Mouse (Mus musculus) T-cell, adult 2 months (primary cell): ENCODE data around the gene Mttp.
"Not testable (repeated sequence)": the region's sequence is repeated elsewhere in the genome, so short reads cannot be mapped to it uniquely, and the experiment has no call there.

Source experiments
- DNase-seq: peaks from one replicate; pipeline ENCODE4 v3.0.0; 2022; ENCODE audit warnings: low spot score

Mttp gene

GRCm38 (mm10) chr3:138144642-138145171 is at the start of gene Mttp:
Gene Mttp, minus strand, starts transcription at chr3:138144968.
- peak; percentile 82 for DNase-seq

GRCm38 (mm10) chr3:138193683-138194302 is 49.0 kb upstream of the Mttp start, which contains the start of gene 4930579F01Rik:
Gene 4930579F01Rik, minus strand, starts transcription at chr3:138193825.
- DNase-seq, result no peak

GRCm38 (mm10) chr3:138192260-138192659 is 47.5 kb upstream of the Mttp start:
- no peak for DNase-seq

GRCm38 (mm10) chr3:138185995-138186930 is 41.5 kb upstream of the Mttp start:
- DNase-seq, result no peak

GRCm38 (mm10) chr3:138185290-138185689 is 40.5 kb upstream of the Mttp start:
- DNase-seq, result no peak

DNA sequence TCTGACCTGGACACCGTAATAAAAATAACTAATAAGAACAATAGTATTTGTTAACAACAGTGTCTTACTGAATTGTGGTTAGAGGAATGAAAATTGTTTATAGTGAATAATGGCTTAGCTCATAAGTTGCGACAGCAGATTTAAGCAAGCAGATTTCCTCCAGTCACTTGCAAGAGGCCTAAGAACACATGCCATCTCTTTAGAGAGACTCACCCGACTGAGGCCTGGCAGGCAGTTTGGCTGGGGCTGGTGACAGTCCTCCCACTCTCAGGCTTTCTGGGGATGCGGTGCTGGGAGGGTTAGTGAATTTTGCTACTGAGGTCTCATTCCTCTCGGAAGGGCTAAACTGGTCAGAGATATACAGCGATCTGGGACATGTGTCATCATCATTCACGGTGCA is 38.6 kb upstream of the Mttp start:
- no peak for DNase-seq

GRCm38 (mm10) chr3:138182019-138182418 is 37.3 kb upstream of the Mttp start:
- DNase-seq, result no peak

DNA sequence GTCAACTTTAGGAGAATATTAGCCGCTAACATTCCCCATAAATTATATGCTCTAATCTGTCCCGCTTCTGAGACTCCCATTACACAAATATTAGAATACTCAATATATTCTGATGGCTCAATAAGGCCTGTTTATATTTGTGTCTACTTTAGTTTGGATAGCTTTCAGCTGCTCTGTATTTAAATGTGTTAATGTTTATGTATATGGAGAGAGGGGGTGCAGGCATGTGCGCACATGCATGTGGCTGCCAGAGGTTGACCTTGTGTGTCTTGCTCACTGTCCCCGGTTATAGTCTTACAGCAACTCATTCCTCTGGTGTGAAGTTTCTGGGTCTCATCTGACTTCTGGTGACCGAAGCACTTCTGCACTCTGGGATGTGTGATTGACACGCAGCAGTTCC is 30.8 kb upstream of the Mttp start:
- DNase-seq, result no peak

DNA sequence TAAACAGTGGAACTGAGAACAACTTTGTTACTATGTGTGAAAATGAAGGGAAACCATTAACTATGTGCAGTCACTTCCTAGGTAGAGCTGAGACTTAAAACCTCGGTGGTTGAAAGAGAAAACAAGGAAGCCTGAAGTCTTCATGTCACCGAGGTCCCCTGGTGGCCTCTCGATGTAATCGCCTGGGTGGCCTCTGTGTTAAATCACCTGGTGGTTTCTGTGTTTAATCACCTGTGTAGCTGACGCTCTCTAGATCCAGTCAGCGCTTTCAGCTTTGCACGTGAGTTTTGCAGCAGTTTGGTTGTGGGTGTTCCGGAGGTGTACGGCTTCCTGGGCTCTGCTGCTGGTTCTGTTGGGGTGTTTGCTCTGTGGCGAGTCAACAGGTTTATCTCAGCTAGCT is 28.5 kb upstream of the Mttp start:
- no peak for DNase-seq

- no peak for DNase-seq
These were observed 17.9 kb upstream of the Mttp start for GRCm38 (mm10) chr3:138162553-138163183.

GRCm38 (mm10) chr3:138161623-138162022 is 16.9 kb upstream of the Mttp start:
- no peak for DNase-seq

- DNase-seq, result no peak
These were observed 11.9 kb upstream of the Mttp start for GRCm38 (mm10) chr3:138156651-138157050.

GRCm38 (mm10) chr3:138155062-138155461 is 10.3 kb upstream of the Mttp start:
- DNase-seq, result no peak

DNA sequence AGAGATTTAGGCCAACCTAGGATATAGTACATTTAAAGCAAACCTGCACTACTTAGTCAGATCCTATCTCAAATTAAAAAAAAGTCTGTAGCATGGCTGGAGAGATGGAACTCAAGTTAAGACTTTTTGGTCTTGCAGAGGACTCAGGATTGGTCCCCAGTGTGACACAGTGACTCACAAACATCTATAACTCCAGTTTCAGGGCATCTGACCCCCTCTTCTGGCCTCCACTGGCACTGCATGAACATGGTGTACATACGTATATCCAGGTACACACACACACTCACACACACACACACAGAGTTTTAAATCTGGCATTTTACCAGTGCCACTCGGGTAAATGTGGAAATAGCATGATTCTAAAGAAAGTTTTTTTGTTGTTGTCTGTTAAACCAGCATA is 4.0 kb upstream of the Mttp start:
- DNase-seq, result no peak

DNA sequence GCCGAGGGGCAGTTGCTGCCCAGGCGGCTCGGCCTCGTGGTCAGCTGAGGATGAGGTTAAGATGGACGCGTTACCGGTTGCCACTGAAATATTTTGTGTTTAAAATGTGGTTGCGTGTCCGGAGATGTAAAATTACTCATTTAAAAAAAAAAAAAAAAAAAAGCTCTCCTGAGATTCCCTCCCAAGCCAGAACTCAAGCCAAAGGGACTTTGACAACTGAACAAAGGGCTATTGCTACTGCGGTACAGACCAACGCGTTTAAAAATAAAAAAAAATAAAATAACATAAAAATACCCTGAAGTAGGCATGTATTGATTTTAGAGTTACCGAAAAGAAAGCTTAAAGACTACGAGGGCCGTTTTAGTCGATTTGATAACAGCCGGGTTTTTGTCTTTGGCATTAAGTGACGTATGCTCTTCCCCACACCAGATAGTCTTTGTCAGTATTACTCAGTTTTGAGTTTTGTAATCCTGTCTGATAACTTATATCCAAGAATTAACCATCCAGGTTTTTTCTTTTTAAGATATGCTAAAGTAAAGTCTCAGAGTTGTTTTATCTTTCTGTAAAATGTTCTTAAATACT is 617 bp downstream of the Mttp start:
- peak; percentile 8 for DNase-seq

DNA sequence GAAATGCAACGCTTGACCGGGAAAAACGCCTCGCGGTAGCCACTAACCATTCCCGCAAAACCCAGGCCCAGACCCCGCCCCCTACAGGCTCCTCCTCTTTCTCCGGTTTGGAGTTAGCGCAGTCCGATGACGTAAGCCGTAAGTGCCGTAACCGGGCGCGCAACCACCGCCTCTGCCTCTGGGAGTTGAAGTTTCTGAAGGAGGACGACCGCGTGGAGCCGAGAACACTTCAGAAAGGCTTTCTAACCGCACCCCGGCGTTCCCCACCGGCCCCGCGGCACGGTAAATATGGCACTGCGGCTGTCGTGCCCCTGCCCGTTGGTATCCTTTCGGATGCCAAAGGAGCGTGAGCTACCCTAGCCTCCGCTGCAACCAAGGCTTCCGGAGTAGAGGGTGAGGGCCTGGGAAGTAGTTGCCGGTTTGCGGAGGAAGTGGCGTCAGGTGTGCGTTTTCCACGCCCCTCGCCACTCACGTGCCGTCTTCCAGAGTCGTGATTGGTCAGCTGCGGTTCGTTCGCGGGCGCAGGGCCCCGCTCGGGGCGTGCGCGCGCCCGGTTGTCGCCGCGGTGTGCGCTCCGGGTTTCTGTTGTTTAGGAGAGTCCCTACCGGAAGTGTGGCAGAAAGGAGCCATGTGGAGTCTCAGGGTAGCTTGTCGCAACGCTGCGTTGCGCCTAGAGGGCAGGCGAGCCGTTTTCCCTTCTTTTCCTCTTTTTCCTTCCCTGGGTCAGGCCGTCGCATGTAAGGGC is 1.3 kb downstream of the Mttp start, which contains the start of gene Trmt10a:
TSS of gene Trmt10a (plus strand) at position 134 of the 745 bp plus-strand sequence.
- DNase-seq, result peak; percentile 96

DNA sequence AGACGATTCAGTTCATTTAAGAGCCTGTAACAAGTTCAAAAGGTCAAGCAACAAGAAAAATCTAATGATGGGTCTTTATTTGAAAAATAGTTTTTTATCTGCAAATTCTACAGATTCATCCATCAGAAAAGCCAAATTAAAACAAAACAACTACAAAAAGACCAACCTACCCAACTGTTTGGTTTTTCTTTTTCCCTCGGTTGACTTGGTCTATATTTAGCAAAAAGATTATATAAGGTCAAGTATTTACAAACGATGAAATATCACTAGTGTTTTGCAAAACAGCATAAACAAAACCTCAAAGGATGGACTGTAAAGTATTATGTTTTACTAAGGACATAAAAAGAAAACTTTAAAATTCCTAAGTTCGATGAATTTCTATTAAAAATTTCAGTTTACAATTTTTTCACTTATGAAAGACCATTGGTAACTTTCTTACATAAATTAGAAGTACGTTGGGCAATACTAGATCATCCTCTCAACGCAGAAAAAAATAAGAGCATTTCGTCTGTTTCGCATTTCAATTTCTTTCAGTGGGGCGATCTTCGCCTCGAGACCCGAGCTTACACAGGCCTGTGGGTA is 1.9 kb downstream of the Mttp start:
- no peak for DNase-seq

DNA sequence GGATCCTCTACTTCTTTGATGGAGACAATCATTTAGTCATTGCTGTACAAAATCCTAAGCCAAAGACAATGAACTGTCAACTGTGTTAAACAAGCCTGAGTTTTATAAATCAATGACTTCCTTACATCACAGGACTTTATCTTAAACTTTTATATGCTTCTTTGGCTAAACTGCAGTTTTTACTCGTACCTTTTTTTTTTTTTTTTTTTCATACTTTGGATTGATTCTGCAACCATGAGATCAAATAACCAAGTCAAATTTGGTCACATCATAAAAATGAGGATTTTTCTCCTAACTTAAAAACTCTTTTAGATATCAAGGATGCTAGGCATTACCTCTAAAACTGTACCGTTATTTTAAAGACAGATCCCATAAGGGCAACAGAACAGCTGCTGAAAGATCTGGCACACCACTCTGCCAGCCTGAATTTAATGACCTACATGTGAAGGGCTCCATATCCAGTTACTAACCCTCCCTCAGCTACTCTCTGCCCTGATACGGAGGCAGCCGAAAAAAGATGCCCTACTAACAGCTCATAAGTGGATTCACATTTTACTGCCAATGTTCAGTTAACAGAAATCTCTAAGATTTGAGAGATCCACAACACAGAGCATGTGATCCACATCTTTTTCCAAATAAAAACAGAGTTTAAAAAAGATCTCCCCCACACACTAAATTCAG is 2.6 kb downstream of the Mttp start:
- DNase-seq, result no peak

DNA sequence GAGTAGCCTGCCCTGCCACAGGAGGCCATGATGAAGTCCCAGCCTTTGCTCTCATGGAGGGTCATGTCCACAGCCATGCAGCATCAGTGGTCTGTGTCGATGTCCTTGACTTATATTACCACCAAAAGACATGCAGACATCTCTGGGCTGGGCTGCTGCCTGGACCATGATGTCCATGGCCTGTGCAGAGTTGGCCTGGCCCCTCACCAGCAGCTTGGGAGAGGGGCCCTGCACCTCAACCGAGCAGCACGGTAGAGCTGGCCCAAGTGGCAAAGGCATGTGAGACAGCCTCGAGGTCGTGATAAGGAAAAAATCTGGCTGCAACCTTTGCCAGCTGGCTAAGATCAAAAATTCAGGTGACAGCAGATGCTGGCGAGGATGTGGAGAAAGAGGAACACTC is 5.1 kb downstream of the Mttp start:
- no peak for DNase-seq

DNA sequence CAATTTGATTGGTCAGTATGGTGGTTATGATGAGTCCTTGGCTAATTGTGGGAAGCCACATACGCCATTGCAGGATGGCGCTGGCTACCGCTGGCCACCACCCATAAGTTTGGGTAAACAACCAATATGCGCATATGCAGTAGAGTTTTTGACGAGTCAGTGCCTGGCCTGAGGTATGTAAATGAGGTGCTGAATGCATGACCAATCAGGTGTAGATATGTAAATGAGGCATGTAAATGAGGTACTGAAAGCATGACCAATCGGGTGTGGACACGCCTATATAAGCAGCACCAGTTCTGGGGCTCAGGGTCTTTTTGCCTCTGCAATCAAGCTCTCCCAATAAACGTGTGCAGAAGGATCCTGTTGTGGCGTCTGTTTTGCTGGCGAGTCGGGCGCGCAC is 6.6 kb downstream of the Mttp start:
- not testable (repeated sequence) for DNase-seq
